Mouse (Mus musculus): ENCODE data around the gene Fkbp5. TPM values are rescaled to one million over a fixed set of nuclear protein-coding genes. Genes with fewer than 3 reads are reported as not detected.

Fkbp5 gene
- polyA plus RNA-seq, 1 experiment from 2014 or later: 10.8 TPM

DNA sequence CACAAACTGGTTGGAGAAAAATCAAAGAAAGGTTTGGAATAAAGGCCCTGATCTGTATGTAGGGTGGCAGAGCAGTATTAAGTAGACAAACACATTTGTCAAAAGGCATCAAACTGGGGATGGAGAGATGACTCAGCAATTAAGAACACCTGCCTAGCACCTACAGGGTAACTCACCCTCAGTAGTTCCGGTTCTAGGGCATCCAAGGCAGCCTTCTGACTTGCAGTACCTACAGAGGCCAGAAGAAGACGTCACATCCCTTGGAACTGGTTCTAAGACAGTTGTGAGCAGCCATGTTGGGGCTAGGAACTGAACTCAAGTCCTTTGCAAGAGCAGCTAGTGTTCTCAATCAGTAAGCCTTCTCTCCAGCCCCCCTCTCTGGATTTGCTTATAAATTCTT lies 18.1 kb downstream of the Fkbp5 start:
- H3K4me2 ChIP-seq: no peak overlapping the region
- H3K27me3 ChIP-seq: no peaks in the 10 kb centered on the region
- DNase-seq (no peak), ATAC-seq (ENCODE audit: low read depth) (no peak)
- H3K9me3 ChIP-seq (replicated peaks): no peaks in the 10 kb centered on the region
- no peaks in the 10 kb centered on the region for H3K36me3 ChIP-seq
- no peak overlapping the region for H3K9ac ChIP-seq
- no peak overlapping the region for H3K27ac ChIP-seq
- WGBS (ENCODE audit: insufficient replicate concordance): 53% methylated on average over 2 of the region's 2 CpGs
- no peak overlapping the region for H3K4me3 ChIP-seq (replicated peaks)
- H3K4me1 ChIP-seq (replicated peaks): no peaks in the 10 kb centered on the region

DNA sequence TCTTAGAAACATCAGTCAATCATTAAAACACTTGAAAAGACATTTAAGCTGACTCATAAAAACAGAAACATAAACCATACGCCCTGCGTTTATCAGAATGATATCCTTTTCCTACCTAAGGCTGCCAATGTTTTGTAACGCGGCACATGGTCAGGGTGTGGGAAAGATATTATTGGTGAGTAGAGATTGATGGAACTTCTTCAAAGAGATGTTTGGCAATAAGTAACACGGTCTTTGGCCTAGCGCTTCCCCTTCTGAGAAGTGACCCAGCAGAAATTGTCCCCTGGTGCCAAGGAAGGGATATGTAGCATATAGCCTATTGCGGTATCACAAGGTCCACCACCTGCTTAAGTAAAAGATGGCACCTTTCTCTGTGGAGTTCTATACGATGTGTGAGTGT lies 21.5 kb downstream of the Fkbp5 start:
- Histone ChIP-seq H3K27ac (no peak overlapping the region), H3K4me3 (replicated peaks) (no peak overlapping the region), H3K9ac (no peak overlapping the region), H3K36me3 (no peaks in the 10 kb centered on the region), H3K4me2 (no peak overlapping the region), H3K9me3 (replicated peaks) (no peaks in the 10 kb centered on the region), H3K4me1 (replicated peaks) (no peaks in the 10 kb centered on the region), H3K27me3 (no peaks in the 10 kb centered on the region)
- 74% methylated on average over 8 of the region's 8 CpGs for WGBS (ENCODE audit: insufficient replicate concordance)
- no peak for ATAC-seq (ENCODE audit: low read depth)
- DNase-seq: no peak

DNA sequence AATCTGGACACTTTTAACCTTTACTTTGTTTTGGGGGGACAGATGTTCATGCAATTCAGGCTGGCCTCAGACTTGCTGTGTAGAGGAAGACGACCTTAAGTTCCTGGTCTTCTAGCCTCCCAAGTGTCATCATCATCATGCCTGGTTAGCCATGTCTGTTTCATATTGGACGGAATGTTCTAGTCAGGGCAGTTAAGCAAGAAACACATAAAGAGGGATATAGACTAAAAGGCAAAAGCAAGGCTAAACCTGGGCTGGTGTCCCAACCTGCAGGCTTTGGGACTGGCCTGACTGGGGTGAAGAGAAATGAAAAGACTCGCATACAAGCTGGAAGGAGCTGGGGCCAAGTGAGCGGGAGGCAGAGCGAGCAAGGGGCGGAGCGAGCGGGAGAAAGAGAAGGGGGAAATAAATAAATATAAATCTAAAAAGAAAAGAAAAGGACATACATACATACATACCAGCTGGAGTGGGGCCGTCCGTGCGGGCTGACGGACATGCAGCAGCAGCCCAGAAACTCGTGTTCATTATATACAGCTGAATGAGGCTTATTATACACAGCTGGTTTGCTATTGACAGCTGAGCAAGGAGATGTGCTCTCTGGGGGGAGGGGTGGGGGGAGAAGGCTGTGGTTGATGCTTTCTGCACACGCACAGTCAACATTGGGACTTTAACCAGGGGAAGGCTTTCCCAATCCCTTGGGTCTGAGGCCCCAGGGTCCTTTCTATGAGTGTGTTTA lies 26.1 kb downstream of the Fkbp5 start:
- DNase-seq (no peak), ATAC-seq (ENCODE audit: low read depth) (no peak)
- no peaks in the 10 kb centered on the region for H3K36me3 ChIP-seq
- H3K4me2 ChIP-seq: no peak overlapping the region
- no peak overlapping the region for H3K27ac ChIP-seq
- peaks cover 4% of the 10 kb centered on the region for H3K4me1 ChIP-seq (replicated peaks)
- H3K9ac ChIP-seq: no peak overlapping the region
- 76% methylated on average over 14 of the region's 14 CpGs for WGBS (ENCODE audit: insufficient replicate concordance)
- H3K9me3 ChIP-seq (replicated peaks): no peaks in the 10 kb centered on the region
- no peak overlapping the region for H3K4me3 ChIP-seq (replicated peaks)
- H3K27me3 ChIP-seq: no peaks in the 10 kb centered on the region

DNA sequence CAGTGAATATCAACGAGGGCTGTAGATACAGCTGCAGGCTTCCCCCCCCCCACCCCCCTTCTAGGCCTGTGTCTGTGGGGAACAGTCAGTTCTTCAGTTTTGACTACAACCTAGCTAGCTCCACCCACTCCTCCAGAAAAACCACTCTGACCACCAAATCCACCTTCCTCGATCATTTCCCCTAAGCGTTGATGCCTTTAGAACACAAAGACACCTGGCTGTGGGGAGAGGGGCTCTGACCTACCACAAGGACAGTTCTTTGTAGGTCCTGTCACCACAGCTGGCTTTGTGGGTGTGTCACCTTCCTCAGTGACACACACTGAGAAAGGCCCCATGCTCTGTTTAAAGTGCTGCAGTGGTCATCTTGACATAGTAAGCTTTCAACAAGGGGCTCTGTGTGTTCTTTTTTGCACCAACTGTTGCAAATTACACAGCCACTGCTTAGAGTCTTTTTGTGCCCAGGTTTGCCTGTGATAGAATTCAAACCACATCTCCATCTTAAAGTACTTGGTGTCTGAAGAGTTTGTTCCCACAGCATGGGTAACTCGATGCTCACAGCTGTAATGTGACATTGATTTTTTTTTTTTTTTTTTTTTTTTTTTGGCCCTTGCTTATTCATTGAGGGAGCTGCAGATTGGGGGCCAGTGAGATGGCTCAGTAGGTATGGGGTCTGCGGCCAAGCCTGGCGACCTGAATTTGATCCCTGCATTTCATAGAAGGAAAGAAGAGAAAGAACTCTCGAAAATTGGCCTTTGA lies 28.9 kb downstream of the Fkbp5 start:
- Histone ChIP-seq H3K4me3 (replicated peaks) (no peak overlapping the region), H3K9ac (no peak overlapping the region), H3K4me1 (replicated peaks) (peaks cover 21% of the 10 kb centered on the region), H3K36me3 (no peaks in the 10 kb centered on the region), H3K27ac (no peak overlapping the region), H3K27me3 (0 out of 2 replicates have a peak, but pooled peaks cover 5% of the 10 kb centered on the region), H3K4me2 (no peak overlapping the region), H3K9me3 (replicated peaks) (no peaks in the 10 kb centered on the region)
- DNase-seq: no peak
- 29% methylated on average over 7 of the region's 7 CpGs for WGBS (ENCODE audit: insufficient replicate concordance)
- ATAC-seq (ENCODE audit: low read depth): no peak

DNA sequence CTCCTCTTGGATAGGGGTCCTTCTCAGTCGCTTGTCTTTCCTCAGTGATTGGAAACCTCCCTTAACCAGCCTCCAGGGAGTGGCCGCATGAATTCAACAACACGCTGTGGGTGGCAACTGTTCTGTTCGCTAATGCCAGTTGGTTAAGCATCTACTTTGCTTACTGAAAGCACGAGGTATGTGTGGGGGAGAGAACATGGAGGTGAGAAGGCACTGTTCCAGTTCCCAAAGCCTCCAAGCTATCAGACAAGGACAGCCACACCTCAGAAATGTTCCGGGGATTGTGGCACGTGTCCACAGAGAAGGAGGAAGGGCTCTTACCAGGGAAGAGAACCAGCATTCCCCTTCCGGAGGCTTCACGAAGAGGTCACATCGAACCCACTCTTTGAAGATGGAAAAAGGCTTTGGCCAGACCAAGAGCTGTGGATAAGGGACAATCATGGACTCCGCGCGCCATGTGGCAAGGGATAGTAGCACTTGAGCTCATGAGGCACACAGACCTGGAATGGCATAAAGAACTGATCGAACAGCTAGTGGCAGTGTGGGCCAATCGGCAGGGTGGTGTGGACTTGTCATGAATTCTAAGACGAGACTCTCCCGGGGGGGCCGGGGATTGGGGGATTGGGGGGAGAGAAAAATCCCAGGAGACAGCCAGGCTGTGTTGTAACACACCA lies 29.6 kb downstream of the Fkbp5 start:
- ATAC-seq (ENCODE audit: low read depth) (no peak), DNase-seq (no peak)
- H3K4me3 ChIP-seq (replicated peaks): no peak overlapping the region
- no peak overlapping the region for H3K9ac ChIP-seq
- no peak overlapping the region for H3K4me2 ChIP-seq
- H3K36me3 ChIP-seq: no peaks in the 10 kb centered on the region
- H3K27ac ChIP-seq: no peak overlapping the region
- 0 out of 2 replicates have a peak, but pooled peaks cover 5% of the 10 kb centered on the region for H3K27me3 ChIP-seq
- no peaks in the 10 kb centered on the region for H3K9me3 ChIP-seq (replicated peaks)
- peaks cover 22% of the 10 kb centered on the region for H3K4me1 ChIP-seq (replicated peaks)
- 76% methylated on average over 18 of the region's 18 CpGs for WGBS (ENCODE audit: insufficient replicate concordance)

DNA sequence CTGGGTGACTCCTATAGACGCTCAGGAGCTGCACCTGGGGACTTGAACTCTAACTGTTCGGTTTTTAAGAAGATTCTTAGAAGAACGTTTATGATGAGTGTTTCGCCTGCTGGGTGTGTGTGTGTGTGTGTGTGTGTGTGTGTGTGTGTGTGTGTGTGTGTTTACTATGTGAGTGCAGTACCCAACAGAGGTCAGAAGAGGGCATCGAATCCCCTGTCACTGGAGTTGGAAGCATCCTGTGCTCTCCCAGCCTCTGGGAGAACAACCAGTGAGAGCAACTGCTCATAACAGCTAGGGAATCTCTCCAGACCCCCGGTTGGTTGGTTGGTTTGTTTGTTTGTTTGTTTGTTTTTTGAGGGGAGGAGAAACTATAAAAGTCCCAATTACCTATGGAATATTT lies 30.6 kb downstream of the Fkbp5 start:
- Histone ChIP-seq H3K9me3 (replicated peaks) (no peaks in the 10 kb centered on the region), H3K4me2 (peak overlapping the region; percentile 95), H3K9ac (no peak overlapping the region), H3K27ac (no peak overlapping the region), H3K4me3 (replicated peaks) (no peak overlapping the region), H3K4me1 (replicated peaks) (peaks cover 24% of the 10 kb centered on the region), H3K36me3 (no peaks in the 10 kb centered on the region), H3K27me3 (0 out of 2 replicates have a peak, but pooled peaks cover 5% of the 10 kb centered on the region)
- DNase-seq: no peak
- WGBS (ENCODE audit: insufficient replicate concordance): 74% methylated on average over 6 of the region's 6 CpGs
- no peak for ATAC-seq (ENCODE audit: low read depth)

DNA sequence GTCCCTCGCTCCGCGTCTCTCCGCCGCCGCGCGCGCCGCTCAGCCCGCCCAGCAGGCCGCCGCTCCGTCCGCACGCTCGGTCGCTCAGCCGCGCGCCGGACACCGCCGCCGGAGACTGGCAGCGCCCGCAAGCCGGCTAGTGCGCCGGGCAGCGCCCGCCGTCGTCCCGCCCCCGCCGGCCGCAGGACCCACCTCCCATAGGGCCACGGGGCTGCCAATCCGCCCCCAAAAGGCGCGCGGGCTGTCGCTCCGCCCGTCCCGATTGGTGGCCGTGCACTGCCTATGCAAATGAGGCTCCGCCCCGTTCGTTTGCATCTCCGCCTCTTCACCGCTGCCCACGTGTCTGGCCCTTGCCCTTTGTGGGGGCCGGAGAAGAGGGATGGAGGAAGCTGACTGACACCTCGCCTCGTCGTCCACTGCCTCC lies 31.3 kb downstream of the Fkbp5 start:
- peak; percentile 96 for DNase-seq
- H3K27ac ChIP-seq: peak overlapping the region; percentile 74
- WGBS (ENCODE audit: insufficient replicate concordance): 1% methylated on average over 42 of the region's 58 CpGs
- peaks cover 24% of the 10 kb centered on the region for H3K4me1 ChIP-seq (replicated peaks)
- H3K4me2 ChIP-seq: peak overlapping the region; percentile 95
- H3K9ac ChIP-seq: peak overlapping the region; percentile 87
- ATAC-seq (ENCODE audit: low read depth): peak; percentile 99
- H3K9me3 ChIP-seq (replicated peaks): no peaks in the 10 kb centered on the region
- H3K36me3 ChIP-seq: no peaks in the 10 kb centered on the region
- 0 out of 2 replicates have a peak, but pooled peaks cover 5% of the 10 kb centered on the region for H3K27me3 ChIP-seq
- peak overlapping the region; percentile 83 for H3K4me3 ChIP-seq (replicated peaks)

DNA sequence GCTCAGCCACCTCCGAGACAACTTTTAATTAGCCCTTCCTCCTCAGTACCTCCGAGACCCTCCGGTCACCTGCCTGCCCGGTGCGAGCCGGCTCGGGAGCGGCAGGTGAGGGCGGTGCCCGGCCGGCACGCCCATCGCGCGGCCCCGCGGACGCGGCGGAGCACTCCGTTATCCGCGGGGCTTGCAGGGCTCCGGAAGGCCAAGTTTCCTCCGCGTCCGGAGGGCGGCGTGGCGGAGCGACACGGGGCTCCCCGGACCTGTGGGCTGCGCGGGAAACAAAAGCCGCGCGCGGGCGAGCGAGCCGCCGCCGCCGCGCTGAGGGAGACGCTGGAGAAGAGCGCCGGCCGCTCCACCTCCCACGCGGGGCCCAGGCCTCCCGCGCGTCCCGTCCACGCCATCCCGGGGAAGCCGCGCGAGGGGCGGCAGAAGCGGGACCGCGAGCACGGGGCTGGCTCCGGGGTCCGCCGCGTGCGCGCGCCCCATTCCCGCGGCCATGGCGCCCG lies 31.8 kb downstream of the Fkbp5 start:
- Histone ChIP-seq H3K9me3 (replicated peaks) (no peaks in the 10 kb centered on the region), H3K4me1 (replicated peaks) (peaks cover 24% of the 10 kb centered on the region), H3K27me3 (0 out of 2 replicates have a peak, but pooled peaks cover 5% of the 10 kb centered on the region), H3K4me3 (replicated peaks) (peak overlapping the region; percentile 83), H3K4me2 (peak overlapping the region; percentile 95), H3K9ac (peak overlapping the region; percentile 87), H3K27ac (peak overlapping the region; percentile 74), H3K36me3 (no peaks in the 10 kb centered on the region)
- ATAC-seq (ENCODE audit: low read depth): peak; percentile 11; the same call in 1 of the 2 replicates
- WGBS (ENCODE audit: insufficient replicate concordance): under 1% methylated on average over 77 of the region's 77 CpGs
- peak; percentile 30 for DNase-seq

DNA sequence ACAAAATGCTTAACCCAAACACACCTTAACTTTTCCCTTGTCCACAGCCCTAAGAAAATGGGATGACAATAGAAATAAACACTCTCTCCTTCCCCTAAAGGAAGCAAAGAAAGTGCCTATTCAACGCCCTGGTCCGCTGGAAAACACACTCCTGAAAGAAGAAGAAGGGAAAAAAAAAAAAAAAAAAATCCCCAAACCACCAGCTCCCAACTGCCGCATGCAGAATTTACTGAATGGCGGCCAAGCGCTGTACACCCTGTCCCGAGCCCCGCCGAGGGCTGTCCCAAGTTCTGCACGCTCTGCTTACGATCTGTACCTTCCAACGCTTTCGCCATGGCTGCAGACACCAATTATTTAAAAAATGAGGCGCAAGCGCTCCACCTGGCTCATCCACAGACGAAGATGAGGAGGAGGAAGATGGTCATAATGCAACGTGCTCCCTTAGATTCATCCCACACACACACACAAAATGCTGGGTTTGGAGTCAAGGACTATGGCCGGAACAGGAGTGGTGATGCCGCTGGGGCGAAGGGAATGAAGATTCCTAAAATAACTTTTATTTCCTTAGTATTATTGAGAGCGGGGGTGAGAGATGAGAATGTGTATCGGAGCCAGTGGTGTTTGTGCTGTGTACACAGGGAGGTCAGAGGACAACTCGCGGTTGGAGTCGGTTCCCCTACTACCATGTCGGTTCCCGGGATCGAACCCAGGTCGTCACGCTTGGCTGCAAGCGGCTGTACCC lies 32.5 kb downstream of the Fkbp5 start:
- no peaks in the 10 kb centered on the region for H3K36me3 ChIP-seq
- H3K4me2 ChIP-seq: peak overlapping the region; percentile 95
- DNase-seq (peak; percentile 8), ATAC-seq (ENCODE audit: low read depth) (no peak)
- H3K27me3 ChIP-seq: 0 out of 2 replicates have a peak, but pooled peaks cover 5% of the 10 kb centered on the region
- peak overlapping the region; percentile 83 for H3K4me3 ChIP-seq (replicated peaks)
- H3K9me3 ChIP-seq (replicated peaks): no peaks in the 10 kb centered on the region
- peak overlapping the region; percentile 74; the same call in 1 of the 2 replicates for H3K27ac ChIP-seq
- 5% methylated on average over 30 of the region's 30 CpGs for WGBS (ENCODE audit: insufficient replicate concordance)
- peaks cover 24% of the 10 kb centered on the region for H3K4me1 ChIP-seq (replicated peaks)
- peak overlapping the region; percentile 87 for H3K9ac ChIP-seq

DNA sequence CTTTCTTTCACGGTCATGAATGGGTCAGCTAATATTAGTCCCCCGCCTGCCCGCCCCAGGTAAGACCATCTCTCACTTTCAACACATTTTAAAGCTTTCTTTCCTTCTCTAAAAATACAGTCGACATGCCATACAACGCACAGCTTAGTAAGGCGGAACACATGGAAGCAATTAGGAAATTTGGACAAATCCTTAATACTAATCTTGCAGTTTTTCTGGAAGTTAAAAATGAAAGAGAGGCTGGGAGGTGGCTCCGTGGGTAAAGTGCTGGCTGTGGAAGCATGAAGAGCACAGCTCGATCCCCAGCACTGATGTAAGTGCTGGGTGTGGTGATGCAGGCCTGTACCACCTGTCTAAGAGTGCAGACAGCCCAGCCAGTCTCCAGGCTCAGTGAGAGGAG lies 39.9 kb downstream of the Fkbp5 start:
- Histone ChIP-seq H3K9me3 (replicated peaks) (no peaks in the 10 kb centered on the region), H3K27ac (no peak overlapping the region), H3K4me3 (replicated peaks) (no peak overlapping the region), H3K4me1 (replicated peaks) (peaks cover 5% of the 10 kb centered on the region; the same call in 1 of the 2 replicates), H3K9ac (no peak overlapping the region), H3K27me3 (no peaks in the 10 kb centered on the region), H3K36me3 (no peaks in the 10 kb centered on the region), H3K4me2 (no peak overlapping the region)
- 80% methylated on average over 8 of the region's 8 CpGs for WGBS (ENCODE audit: insufficient replicate concordance)
- ATAC-seq (ENCODE audit: low read depth) (no peak), DNase-seq (no peak)
